Mouse (Mus musculus): ENCODE data around the gene Elane. TPM values are rescaled to one million over a fixed set of nuclear protein-coding genes. Genes with fewer than 3 reads are reported as not detected.
A peak's percentile ranks its signal among the peaks of the same experiment; 100 is the strongest.
"Not testable (repeated sequence)": the region's sequence is repeated elsewhere in the genome, so short reads cannot be mapped to it uniquely, and the experiment has no call there.

Gene Elane
- polyA plus RNA-seq, 1 experiment from 2014 or later = 0.92 TPM

DNA sequence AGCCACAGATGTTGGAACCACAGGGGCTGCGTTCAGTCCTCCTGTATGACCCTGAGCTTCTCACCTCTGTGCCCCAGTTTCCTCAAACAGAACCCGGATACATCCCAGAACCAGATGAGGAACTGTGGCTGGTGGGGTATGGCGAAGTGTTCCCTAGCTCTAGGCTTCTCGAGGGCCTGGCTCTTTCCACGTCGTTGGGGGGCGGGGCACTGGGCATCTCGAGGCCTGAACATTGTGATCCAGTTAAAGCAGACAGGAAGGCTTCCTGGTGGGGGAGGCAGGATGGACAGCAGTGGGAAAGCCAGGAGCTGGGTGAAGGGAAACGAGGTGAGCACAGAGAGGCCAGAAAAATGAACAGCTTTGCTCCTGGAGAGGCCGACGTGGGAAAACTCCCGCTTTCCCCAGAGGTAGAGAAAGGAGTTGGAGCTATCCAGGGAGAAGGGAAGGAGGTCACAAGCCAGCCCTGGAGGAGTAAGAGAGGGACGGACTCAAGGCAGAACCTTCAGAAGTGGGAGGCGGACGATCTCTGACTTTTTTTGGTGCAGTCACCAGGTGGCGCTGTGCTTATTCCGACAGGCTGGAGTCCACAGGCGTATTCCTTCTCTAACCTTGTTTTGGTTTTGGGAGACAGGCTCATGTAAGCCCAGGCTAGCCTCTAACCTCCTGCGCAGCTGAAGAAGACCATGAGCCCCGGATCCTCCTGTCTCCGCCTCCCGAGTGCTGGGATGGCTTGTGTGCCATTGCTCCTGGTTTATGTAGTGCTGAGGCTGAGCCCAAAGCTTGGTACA is 2.6 kb upstream of the Elane start:
- DNase-seq (ENCODE audit: low spot score) (peak; percentile 87), ATAC-seq (peak; percentile 58)
- Histone ChIP-seq H3K4me2 (replicated peaks; ENCODE audit: low read depth, low read length) (no peak overlapping the region), H3K4me1 (ENCODE audit: insufficient read depth, low read depth, low read length) (0 out of 2 replicates have a peak, but pooled peaks cover 4% of the 10 kb centered on the region), H3K9me3 (ENCODE audit: low read length) (no peaks in the 10 kb centered on the region), H3K36me3 (ENCODE audit: insufficient read depth, low read length) (no peaks in the 10 kb centered on the region), H3K27ac (ENCODE audit: low read length) (no peak overlapping the region), H3K27me3 (replicated peaks; ENCODE audit: insufficient read depth, low read length) (no peaks in the 10 kb centered on the region), H3K9ac (replicated peaks; ENCODE audit: low read depth) (no peak overlapping the region), H3K4me3 (ENCODE audit: low read depth, low read length) (no peak overlapping the region)
- peak; percentile 84 for TF ChIP-seq CTCF (IDR thresholded peaks at IDR 0.05)
- TF ChIP-seq EP300 (IDR thresholded peaks at IDR 0.05) = no peak
- WGBS = 16% methylated on average over 22 of the region's 22 CpGs

- Histone ChIP-seq H3K36me3 (ENCODE audit: insufficient read depth, low read length) (no peaks in the 10 kb centered on the region), H3K27ac (ENCODE audit: low read length) (no peak overlapping the region), H3K4me1 (ENCODE audit: insufficient read depth, low read depth, low read length) (0 out of 2 replicates have a peak, but pooled peaks cover 4% of the 10 kb centered on the region), H3K9me3 (ENCODE audit: low read length) (no peaks in the 10 kb centered on the region), H3K4me3 (ENCODE audit: low read depth, low read length) (no peak overlapping the region), H3K27me3 (replicated peaks; ENCODE audit: insufficient read depth, low read length) (no peaks in the 10 kb centered on the region), H3K9ac (replicated peaks; ENCODE audit: low read depth) (no peak overlapping the region), H3K4me2 (replicated peaks; ENCODE audit: low read depth, low read length) (no peak overlapping the region)
- ATAC-seq (peak; percentile 35), DNase-seq (ENCODE audit: low spot score) (peak; percentile 59)
- no peak for TF ChIP-seq CTCF (IDR thresholded peaks at IDR 0.05)
- no peak for TF ChIP-seq EP300 (IDR thresholded peaks at IDR 0.05)
- 16% methylated on average over 4 of the region's 4 CpGs for WGBS
Observed at GRCm38 (mm10) chr10:79884446-79884845, 1.6 kb upstream of the Elane start.

DNA sequence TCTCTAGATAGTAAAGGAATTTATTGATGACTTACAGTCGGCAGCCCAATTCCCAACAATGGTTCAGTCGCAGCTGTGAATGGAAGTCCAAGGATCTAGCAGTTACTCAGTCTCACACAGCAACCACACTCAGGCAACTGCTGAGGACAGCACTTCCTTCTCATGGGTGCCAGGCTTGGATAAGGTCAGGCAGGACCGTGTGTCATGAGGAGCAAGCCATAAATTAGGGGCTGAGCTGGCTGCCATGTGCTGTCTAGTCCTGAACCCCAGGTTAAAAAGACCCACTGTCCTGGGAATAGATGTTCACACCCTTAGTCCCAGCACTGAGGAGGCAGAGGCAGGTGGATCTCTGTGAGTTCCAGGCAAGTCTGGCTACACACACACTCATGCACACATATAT is 1.1 kb upstream of the Elane start:
- not testable (repeated sequence) for H3K36me3 ChIP-seq (ENCODE audit: insufficient read depth, low read length); H3K9ac ChIP-seq (replicated peaks; ENCODE audit: low read depth); H3K4me2 ChIP-seq (replicated peaks; ENCODE audit: low read depth, low read length); ATAC-seq; DNase-seq (ENCODE audit: low spot score); H3K27me3 ChIP-seq (replicated peaks; ENCODE audit: insufficient read depth, low read length); H3K4me1 ChIP-seq (ENCODE audit: insufficient read depth, low read depth, low read length); H3K9me3 ChIP-seq (ENCODE audit: low read length); H3K4me3 ChIP-seq (ENCODE audit: low read depth, low read length); H3K27ac ChIP-seq (ENCODE audit: low read length)
- WGBS = 50% methylated on average over 2 of the region's 3 CpGs

GRCm38 (mm10) chr10:79886611-79887010 is 564 bp downstream of the Elane start:
- Histone ChIP-seq H3K4me3 (ENCODE audit: low read depth, low read length) (no peak overlapping the region), H3K36me3 (ENCODE audit: insufficient read depth, low read length) (no peaks in the 10 kb centered on the region), H3K4me1 (ENCODE audit: insufficient read depth, low read depth, low read length) (0 out of 2 replicates have a peak, but pooled peaks cover 4% of the 10 kb centered on the region), H3K9ac (replicated peaks; ENCODE audit: low read depth) (no peak overlapping the region), H3K27me3 (replicated peaks; ENCODE audit: insufficient read depth, low read length) (no peaks in the 10 kb centered on the region), H3K27ac (ENCODE audit: low read length) (no peak overlapping the region), H3K4me2 (replicated peaks; ENCODE audit: low read depth, low read length) (no peak overlapping the region), H3K9me3 (ENCODE audit: low read length) (no peaks in the 10 kb centered on the region)
- TF ChIP-seq CTCF (IDR thresholded peaks at IDR 0.05) = no peak
- no peak for TF ChIP-seq EP300 (IDR thresholded peaks at IDR 0.05)
- 78% methylated on average over 8 of the region's 8 CpGs for WGBS
- DNase-seq (ENCODE audit: low spot score) (no peak), ATAC-seq (no peak)

- 30% methylated on average over 2 of the region's 2 CpGs for WGBS
- H3K9ac ChIP-seq (replicated peaks; ENCODE audit: low read depth) = no peak overlapping the region
Observed at GRCm38 (mm10) chr10:79889386-79889785, 3.3 kb downstream of the Elane start.

DNA sequence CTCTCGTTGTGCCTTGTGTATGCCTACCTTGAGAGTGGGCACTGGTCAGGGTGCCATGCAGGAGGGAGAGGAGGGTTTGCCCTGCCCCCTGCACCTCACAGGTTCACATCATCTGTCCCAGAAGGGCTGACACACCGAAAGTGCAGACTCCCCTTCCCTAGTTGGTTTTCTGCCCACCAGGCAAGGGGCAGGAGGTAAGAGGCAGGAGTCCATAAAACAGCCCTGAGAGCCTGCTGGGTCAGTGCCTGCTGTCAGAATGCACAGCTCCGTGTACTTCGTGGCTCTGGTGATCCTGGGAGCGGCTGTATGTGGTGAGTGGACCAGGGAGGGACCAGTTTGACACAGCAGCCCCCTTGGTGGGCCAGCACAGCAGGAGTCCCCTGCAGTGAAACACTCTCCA is 4.6 kb downstream of the Elane start, which contains the start of gene Cfd:
Gene Cfd, plus strand, starts transcription at position 184 of the 400 bp plus-strand sequence.
- TF ChIP-seq CTCF (IDR thresholded peaks at IDR 0.05) = no peak
- no peak for TF ChIP-seq EP300 (IDR thresholded peaks at IDR 0.05)
- Histone ChIP-seq H3K27ac (ENCODE audit: low read length) (no peak within 1 kb of the TSS), H3K4me1 (ENCODE audit: insufficient read depth, low read depth, low read length) (no peaks in the 10 kb centered on the region; the same call in 1 of the 2 replicates), H3K36me3 (ENCODE audit: insufficient read depth, low read length) (no peaks in the 10 kb centered on the region), H3K4me3 (ENCODE audit: low read depth, low read length) (no peak within 1 kb of the TSS), H3K9ac (replicated peaks; ENCODE audit: low read depth) (no peak within 1 kb of the TSS), H3K9me3 (ENCODE audit: low read length) (no peaks in the 10 kb centered on the region), H3K27me3 (replicated peaks; ENCODE audit: insufficient read depth, low read length) (no peaks in the 10 kb centered on the region), H3K4me2 (replicated peaks; ENCODE audit: low read depth, low read length) (no peak within 1 kb of the TSS)
- 46% methylated on average over 5 of the region's 5 CpGs for WGBS
- DNase-seq (ENCODE audit: low spot score) (no peak), ATAC-seq (no peak)

More at GRCm38 (mm10) chr10:79889386-79889785, 3.3 kb downstream of the Elane start:
- ATAC-seq = no peak
- TF ChIP-seq EP300 (IDR thresholded peaks at IDR 0.05) (no peak), CTCF (IDR thresholded peaks at IDR 0.05) (no peak)
- no peaks in the 10 kb centered on the region for H3K9me3 ChIP-seq (ENCODE audit: low read length)
- no peak overlapping the region for H3K27ac ChIP-seq (ENCODE audit: low read length)
- H3K4me1 ChIP-seq (ENCODE audit: insufficient read depth, low read depth, low read length) = peaks cover 2% of the 10 kb centered on the region; the same call in 1 of the 2 replicates
- DNase-seq (ENCODE audit: low spot score) = peak; percentile 65
- no peak overlapping the region for H3K4me3 ChIP-seq (ENCODE audit: low read depth, low read length)
- no peaks in the 10 kb centered on the region for H3K27me3 ChIP-seq (replicated peaks; ENCODE audit: insufficient read depth, low read length)
- H3K36me3 ChIP-seq (ENCODE audit: insufficient read depth, low read length) = no peaks in the 10 kb centered on the region
- H3K4me2 ChIP-seq (replicated peaks; ENCODE audit: low read depth, low read length) = no peak overlapping the region

Data from lung, postnatal 0 days (tissue).